Mouse (Mus musculus) left cerebral cortex, postnatal 10 days (tissue): ENCODE measurements at regions not wholly inside any gene's neighbourhood (a gene's known extent, or its start where the extent isn't known, plus 50 kb on each side); places are given as distances from the start of the nearest gene placed in this dataset.
A peak's percentile ranks its signal among the peaks of the same experiment; 100 is the strongest.
"Not testable (repeated sequence)": the region's sequence is repeated elsewhere in the genome, so short reads cannot be mapped to it uniquely, and the experiment has no call there.

Experiments
- DNase-seq, 2 experiments: peaks; one replicate each; pipeline ENCODE4 v3.0.0; 2021 to 2022; ENCODE audit warnings: low spot score in 2 of 2, mixed read lengths in 1 of 2; ENCODE audit errors: extremely low spot score in 1 of 2
- intact Hi-C: fragments of 180-260 bp; cut with DNase I; formaldehyde crosslinking; loops from one replicate; pipeline ENCODE4 v1.15.1; 2025

DNA sequence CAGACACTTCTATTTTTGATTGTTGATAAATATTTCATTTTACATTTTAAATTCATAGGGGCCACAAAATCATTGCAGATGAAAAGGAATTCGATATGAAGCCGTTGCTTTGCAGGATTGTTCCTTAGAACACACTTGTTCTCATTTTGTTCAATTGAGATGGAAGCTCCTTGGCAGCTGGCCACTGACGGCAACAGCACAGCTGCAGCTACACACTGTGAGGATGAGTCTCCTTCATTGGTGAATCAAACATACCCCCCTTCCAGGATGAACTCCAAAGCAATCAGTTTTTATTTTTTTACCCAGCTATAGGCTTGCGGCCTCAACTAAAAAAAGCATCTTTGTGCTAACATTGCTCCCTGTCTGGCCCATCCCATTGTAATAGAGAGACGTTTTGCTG, 475.1 kb downstream of the Tbl1xr1 start:
- intact Hi-C loops, result no loop called here
- DNase-seq, result peak; percentile 76 to 83

DNA sequence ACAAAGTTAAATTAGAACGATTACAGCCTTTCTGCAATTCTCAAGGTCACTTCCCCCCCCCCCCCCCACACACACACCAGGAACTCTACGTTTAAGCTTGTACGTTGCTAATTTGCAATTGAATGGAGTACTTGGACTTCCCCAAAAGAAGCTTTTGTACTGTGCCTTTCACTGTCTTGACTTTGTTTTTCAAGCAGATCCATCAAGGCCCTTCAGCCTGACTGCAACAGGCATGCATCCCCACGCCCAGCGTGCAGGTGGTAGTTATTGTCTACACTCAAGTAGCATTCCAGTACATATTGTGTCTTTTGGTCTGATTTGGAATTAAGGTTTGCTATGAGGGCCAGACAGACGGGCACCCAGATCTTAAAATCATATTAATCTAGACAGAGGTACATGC, 483.1 kb downstream of the Tbl1xr1 start:
- intact Hi-C loops, result no loop called here
- DNase-seq, result no peak

DNA sequence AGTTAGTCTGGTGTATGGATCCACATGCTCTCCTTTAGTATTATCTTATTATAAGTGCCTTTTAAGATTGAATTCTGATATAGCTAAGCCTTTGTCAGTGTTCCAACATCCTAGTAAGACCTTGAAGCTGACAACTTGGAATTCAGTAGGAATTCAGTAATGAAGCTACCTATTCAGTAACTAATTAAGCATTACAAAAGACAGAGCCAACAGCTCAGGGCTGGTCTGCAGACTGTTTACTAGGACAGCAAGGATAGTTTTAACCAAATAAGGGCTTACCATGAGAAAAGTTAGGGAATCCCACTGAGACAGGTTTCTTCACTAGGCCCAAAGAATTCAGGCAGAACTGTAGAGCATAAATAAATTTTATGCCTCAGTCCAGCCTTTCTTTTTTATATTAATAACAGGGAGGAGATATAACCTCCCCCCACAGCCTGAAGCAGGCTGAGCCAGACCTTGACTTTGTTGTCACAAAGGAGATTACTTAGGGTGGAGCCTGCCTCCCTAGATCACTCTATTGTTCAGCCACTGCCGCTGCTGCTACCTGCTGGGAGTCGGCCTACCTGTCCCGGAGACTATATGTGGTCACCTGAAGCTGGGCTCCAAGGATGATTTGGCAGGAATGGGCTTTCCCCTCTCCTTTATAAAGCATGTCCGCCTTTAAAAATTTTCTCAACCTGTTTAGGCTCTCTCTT, 484.2 kb downstream of the Tbl1xr1 start:
- not testable (repeated sequence) for DNase-seq

More for the DNA sequence above, 484.2 kb downstream of the Tbl1xr1 start:
- intact Hi-C loops, result not testable (repeated sequence)
